Mouse (Mus musculus): ENCODE results near the gene Zcchc10. TPM values are rescaled to one million over a fixed set of nuclear protein-coding genes. Genes with fewer than 3 reads are reported as not detected.
A peak's percentile ranks its signal among the peaks of the same experiment; 100 is the strongest.

Zcchc10 gene
- total and polyA plus RNA-seq, 3 experiments: 3.8 to 7.9 (median 5.9) TPM

DNA sequence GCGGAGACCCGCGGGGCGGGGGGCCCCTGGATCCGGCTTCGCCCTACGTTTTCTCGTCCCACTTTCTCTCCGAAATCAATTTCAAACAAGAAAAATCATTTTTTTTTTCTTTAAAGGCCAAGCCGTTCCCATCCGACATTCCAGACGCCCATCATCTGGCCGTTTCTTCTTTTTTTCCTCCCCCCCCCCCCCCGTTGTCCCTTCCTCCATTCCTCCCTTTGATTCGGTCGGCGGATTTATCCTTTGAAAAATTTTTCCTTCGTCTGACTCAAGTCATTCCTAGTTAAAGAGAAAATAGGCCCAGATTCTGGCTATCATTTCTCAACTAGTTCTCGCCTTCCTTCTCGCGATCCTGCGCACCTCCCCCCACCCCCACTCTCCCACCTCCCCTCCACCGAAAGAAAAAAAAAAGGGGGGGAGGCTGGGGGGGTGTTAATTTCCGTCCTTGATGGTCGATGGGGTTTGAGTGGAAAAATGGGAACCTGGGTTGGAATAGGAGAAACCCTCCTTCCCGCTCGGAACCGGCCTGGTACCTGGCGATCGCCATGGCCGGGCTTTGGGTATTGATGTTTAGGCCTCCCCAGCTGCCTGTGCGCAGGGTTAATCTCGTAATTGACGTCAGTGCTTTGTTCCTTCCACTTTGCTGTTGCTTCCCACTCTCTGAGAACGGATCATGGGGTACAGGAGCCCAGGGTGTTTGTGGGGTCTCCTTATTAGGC lies 26.9 kb downstream of the Zcchc10 start:
- peaks cover 1% of the 10 kb centered on the region; the same call in 1 of the 2 replicates for H3K79me2 ChIP-seq (replicated peaks; ENCODE audit: control insufficient read depth, insufficient read depth, low read length)
- H3K27me3 ChIP-seq (ENCODE audit: control insufficient read depth, insufficient read depth, low read length): no peaks in the 10 kb centered on the region
- TF ChIP-seq CTCF (IDR thresholded peaks at IDR 0.05): no peak
- TF ChIP-seq EP300 (IDR thresholded peaks at IDR 0.05; ENCODE audit: insufficient read depth, low read depth, low read length): no peak
- TF ChIP-seq POLR2A (IDR thresholded peaks at IDR 0.05; ENCODE audit: insufficient read depth, low read depth, low read length): no peak
- intact Hi-C loops (cut with DNase I): loop anchor here (1.0 kb wide), 1 partner anchor 51 kb away; the partner anchor contains the start of gene Hspa4
- WGBS: under 1% methylated on average over 35 of the region's 35 CpGs
- H3K27ac ChIP-seq: peak overlapping the region; percentile 98
- H3K36me3 ChIP-seq (ENCODE audit: control insufficient read depth, insufficient read depth, low read length): peaks cover 14% of the 10 kb centered on the region
- H3K9ac ChIP-seq (ENCODE audit: low read depth, low read length): peak overlapping the region; percentile 90
- H3K4me3 ChIP-seq: peak overlapping the region; percentile 65
- DNase-seq: peak; percentile 61 to 65
- peaks cover 1% of the 10 kb centered on the region; the same call in 1 of the 2 replicates for H3K4me1 ChIP-seq (ENCODE audit: control insufficient read depth, insufficient read depth, low read length)

GRCm38 (mm10) chr11:53351943-53352590 lies 27.6 kb downstream of the Zcchc10 start:
- Histone ChIP-seq H3K27ac (peak overlapping the region; percentile 98), H3K27me3 (ENCODE audit: control insufficient read depth, insufficient read depth, low read length) (no peaks in the 10 kb centered on the region), H3K79me2 (replicated peaks; ENCODE audit: control insufficient read depth, insufficient read depth, low read length) (peaks cover 1% of the 10 kb centered on the region; the same call in 1 of the 2 replicates), H3K4me1 (ENCODE audit: control insufficient read depth, insufficient read depth, low read length) (peaks cover 2% of the 10 kb centered on the region; the same call in 1 of the 2 replicates), H3K36me3 (ENCODE audit: control insufficient read depth, insufficient read depth, low read length) (peaks cover 14% of the 10 kb centered on the region), H3K9ac (ENCODE audit: low read depth, low read length) (peak overlapping the region; percentile 90), H3K4me3 (peak overlapping the region; percentile 65)
- WGBS: 4% methylated on average over 14 of the region's 14 CpGs
- intact Hi-C loops (cut with DNase I): loop anchor here (1.0 kb wide), 1 partner anchor 52 kb away; the partner anchor contains the start of gene Hspa4
- TF ChIP-seq CTCF (IDR thresholded peaks at IDR 0.05) (no peak), EP300 (IDR thresholded peaks at IDR 0.05; ENCODE audit: insufficient read depth, low read depth, low read length) (no peak), POLR2A (IDR thresholded peaks at IDR 0.05; ENCODE audit: insufficient read depth, low read depth, low read length) (no peak)
- no peak for DNase-seq

GRCm38 (mm10) chr11:53358504-53359155 lies 34.2 kb downstream of the Zcchc10 start:
- H3K27ac ChIP-seq: no peak overlapping the region
- no peak for DNase-seq
- peaks cover 5% of the 10 kb centered on the region for H3K4me1 ChIP-seq (ENCODE audit: control insufficient read depth, insufficient read depth, low read length)
- H3K9ac ChIP-seq (ENCODE audit: low read depth, low read length): no peak overlapping the region
- peaks cover 15% of the 10 kb centered on the region for H3K36me3 ChIP-seq (ENCODE audit: control insufficient read depth, insufficient read depth, low read length)
- no peak for TF ChIP-seq POLR2A (IDR thresholded peaks at IDR 0.05; ENCODE audit: insufficient read depth, low read depth, low read length)
- TF ChIP-seq EP300 (IDR thresholded peaks at IDR 0.05; ENCODE audit: insufficient read depth, low read depth, low read length): no peak
- no peak for TF ChIP-seq CTCF (IDR thresholded peaks at IDR 0.05)
- no peak overlapping the region for H3K4me3 ChIP-seq
- H3K27me3 ChIP-seq (ENCODE audit: control insufficient read depth, insufficient read depth, low read length): no peaks in the 10 kb centered on the region
- 71% methylated on average over 5 of the region's 5 CpGs for WGBS
- no peaks in the 10 kb centered on the region for H3K79me2 ChIP-seq (replicated peaks; ENCODE audit: control insufficient read depth, insufficient read depth, low read length)
- intact Hi-C loops (cut with DNase I): no loop called here

- Histone ChIP-seq H3K4me1 (ENCODE audit: control insufficient read depth, insufficient read depth, low read length) (no peaks in the 10 kb centered on the region; the same call in 1 of the 2 replicates), H3K36me3 (ENCODE audit: control insufficient read depth, insufficient read depth, low read length) (no peaks in the 10 kb centered on the region; the same call in 1 of the 2 replicates), H3K79me2 (replicated peaks; ENCODE audit: control insufficient read depth, insufficient read depth, low read length) (no peaks in the 10 kb centered on the region), H3K9ac (ENCODE audit: low read depth, low read length) (no peak overlapping the region), H3K27me3 (ENCODE audit: control insufficient read depth, insufficient read depth, low read length) (no peaks in the 10 kb centered on the region), H3K4me3 (no peak overlapping the region), H3K27ac (no peak overlapping the region)
- DNase-seq: no peak
- intact Hi-C loops (cut with DNase I): no loop called here
- WGBS: 84% methylated on average over 2 of the region's 2 CpGs
- no peak for TF ChIP-seq POLR2A (IDR thresholded peaks at IDR 0.05; ENCODE audit: insufficient read depth, low read depth, low read length)
- no peak for TF ChIP-seq CTCF (IDR thresholded peaks at IDR 0.05)
- no peak for TF ChIP-seq EP300 (IDR thresholded peaks at IDR 0.05; ENCODE audit: insufficient read depth, low read depth, low read length)
These were observed 42.6 kb downstream of the Zcchc10 start for GRCm38 (mm10) chr11:53367032-53367431.

- no peak for TF ChIP-seq CTCF (IDR thresholded peaks at IDR 0.05)
- no peak for TF ChIP-seq POLR2A (IDR thresholded peaks at IDR 0.05; ENCODE audit: insufficient read depth, low read depth, low read length)
- no peak for TF ChIP-seq EP300 (IDR thresholded peaks at IDR 0.05; ENCODE audit: insufficient read depth, low read depth, low read length)
- DNase-seq: peak in 1 of 2 experiments; percentile 21
These were observed 54.4 kb downstream of the Zcchc10 start for GRCm38 (mm10) chr11:53378918-53379317.

More at GRCm38 (mm10) chr11:53378918-53379317, 54.4 kb downstream of the Zcchc10 start:
- Histone ChIP-seq H3K27me3 (ENCODE audit: control insufficient read depth, insufficient read depth, low read length) (no peaks in the 10 kb centered on the region), H3K4me3 (no peak overlapping the region), H3K9ac (ENCODE audit: low read depth, low read length) (no peak overlapping the region), H3K27ac (no peak overlapping the region), H3K36me3 (ENCODE audit: control insufficient read depth, insufficient read depth, low read length) (peaks cover 29% of the 10 kb centered on the region), H3K79me2 (replicated peaks; ENCODE audit: control insufficient read depth, insufficient read depth, low read length) (no peaks in the 10 kb centered on the region), H3K4me1 (ENCODE audit: control insufficient read depth, insufficient read depth, low read length) (peaks cover 5% of the 10 kb centered on the region)
- intact Hi-C loops (cut with DNase I): no loop called here
- WGBS: 72% methylated on average over 1 of the region's 1 CpGs

Other genes starting within 250 kb of the Zcchc10 start
- gene Hspa4, start 24.2 kb upstream of the Zcchc10 start, total RNA-seq (2021): 100 to 1,000 TPM; 109 to 126 TPM
- gene Hspa4, start 24.2 kb upstream of the Zcchc10 start, polyA plus RNA-seq (2012; rRNA removed): 19.2 and 39.7 TPM in 2 replicates
- 10 to 100 TPM; 77.3 to 80.0 TPM for gene Aff4, start 26.2 kb downstream of the Zcchc10 start, total RNA-seq (2021)
- 13.7 and 29.5 TPM in 2 replicates for gene Aff4, start 26.2 kb downstream of the Zcchc10 start, polyA plus RNA-seq (2012; rRNA removed)
- not detected for gene Leap2, start 98.5 kb downstream of the Zcchc10 start, total RNA-seq (2021)
- gene Leap2, start 98.5 kb downstream of the Zcchc10 start, polyA plus RNA-seq (2012; rRNA removed): not detected in 2 replicates
- gene Uqcrq, start 106.2 kb downstream of the Zcchc10 start, total RNA-seq (2021): 1,000 to 10,000 TPM; 2,451 to 2,926 TPM
- 1,535 and 1,905 TPM in 2 replicates for gene Uqcrq, start 106.2 kb downstream of the Zcchc10 start, polyA plus RNA-seq (2012; rRNA removed)
- under 1 TPM; 0.37 to 0.43 TPM for gene Gdf9, start 106.3 kb downstream of the Zcchc10 start, total RNA-seq (2021)
- 0.39 and 1.5 TPM in 2 replicates for gene Gdf9, start 106.3 kb downstream of the Zcchc10 start, polyA plus RNA-seq (2012; rRNA removed)
- gene Gm10447, start 132.4 kb downstream of the Zcchc10 start, total RNA-seq (2021): not detected
- not detected in 2 replicates for gene Gm10447, start 132.4 kb downstream of the Zcchc10 start, polyA plus RNA-seq (2012; rRNA removed)
- gene Shroom1, start 132.5 kb downstream of the Zcchc10 start, total RNA-seq (2021): under 1 TPM; 0.34 to 0.91 TPM
- gene Shroom1, start 132.5 kb downstream of the Zcchc10 start, polyA plus RNA-seq (2012; rRNA removed): 0.53 and 0.80 TPM in 2 replicates
- not detected for gene Gm9837, start 145.8 kb downstream of the Zcchc10 start, total RNA-seq (2021)
- not detected in 2 replicates for gene Gm9837, start 145.8 kb downstream of the Zcchc10 start, polyA plus RNA-seq (2012; rRNA removed)
- gene Gm9945, start 155.5 kb downstream of the Zcchc10 start, total RNA-seq (2021): not detected
- gene Gm9945, start 155.5 kb downstream of the Zcchc10 start, polyA plus RNA-seq (2012; rRNA removed): not detected in 2 replicates
- gene Sowaha, start 155.6 kb downstream of the Zcchc10 start, total RNA-seq (2021): under 1 TPM; 0.05 to 0.34 TPM
- gene Sowaha, start 155.6 kb downstream of the Zcchc10 start, polyA plus RNA-seq (2012; rRNA removed): 0.03 and 0.10 TPM in 2 replicates
- gene Sept8, start 194.6 kb downstream of the Zcchc10 start, total RNA-seq (2021): 10 to 100 TPM; 25.7 to 28.2 TPM
- gene Sept8, start 194.6 kb downstream of the Zcchc10 start, polyA plus RNA-seq (2012; rRNA removed): 24.8 and 39.2 TPM in 2 replicates
- 1 to 10 TPM; 7.9 to 8.2 TPM for gene Kif3a, start 242.7 kb downstream of the Zcchc10 start, total RNA-seq (2021)
- gene Kif3a, start 242.7 kb downstream of the Zcchc10 start, polyA plus RNA-seq (2012; rRNA removed): 4.9 and 9.0 TPM in 2 replicates